Mouse (Mus musculus): ENCODE data around the gene Fkbpl.

Fkbpl gene

GRCm38 (mm10) chr17:34692906-34693305, 48.3 kb downstream of the Fkbpl start:
- no peak for DNase-seq (ENCODE audit: low spot score)

Data from left cerebral cortex, adult 11 months (tissue).